Mouse (Mus musculus) skeletal muscle tissue, adult 2 months (tissue): ENCODE measurements around the gene Krt7.
A peak's percentile ranks its signal among the peaks of the same experiment; 100 is the strongest.

Experiments
- DNase-seq: peaks from one replicate; pipeline ENCODE4 v3.0.0-alpha.2; 2012; ENCODE audit warnings: low read depth, low spot score

The Krt7 gene

GRCm38 (mm10) chr15:101410775-101411174, at the start of gene Krt7:
Gene Krt7, plus strand, starts transcription at chr15:101411043.
- DNase-seq = no peak

GRCm38 (mm10) chr15:101362393-101363010, 48.3 kb upstream of the Krt7 start:
- no peak for DNase-seq

- no peak for DNase-seq
Measured at GRCm38 (mm10) chr15:101363933-101364332, 46.9 kb upstream of the Krt7 start.

GRCm38 (mm10) chr15:101364425-101364824, 46.4 kb upstream of the Krt7 start:
- DNase-seq = no peak

GRCm38 (mm10) chr15:101364891-101365671, 45.8 kb upstream of the Krt7 start:
- DNase-seq = no peak

- no peak for DNase-seq
Measured at GRCm38 (mm10) chr15:101365721-101366120, 45.1 kb upstream of the Krt7 start.

- DNase-seq = no peak
Measured at GRCm38 (mm10) chr15:101366482-101366881, 44.4 kb upstream of the Krt7 start.

- no peak for DNase-seq
Measured at GRCm38 (mm10) chr15:101366926-101367325, 43.9 kb upstream of the Krt7 start.

- DNase-seq = no peak
Measured at GRCm38 (mm10) chr15:101367497-101367896, 43.3 kb upstream of the Krt7 start.

- no peak for DNase-seq
Measured at GRCm38 (mm10) chr15:101368015-101368414, 42.8 kb upstream of the Krt7 start.

- DNase-seq = no peak
Measured at GRCm38 (mm10) chr15:101368502-101369381, 42.1 kb upstream of the Krt7 start.

- no peak for DNase-seq
Measured at GRCm38 (mm10) chr15:101369382-101370100, 41.3 kb upstream of the Krt7 start.

- DNase-seq = peak; percentile 91
Measured at GRCm38 (mm10) chr15:101370101-101370911, 40.5 kb upstream of the Krt7 start, which contains the start of gene Krt80. Gene Krt80, minus strand, starts transcription at chr15:101370162.

- no peak for DNase-seq
Measured at GRCm38 (mm10) chr15:101371141-101371985, 39.5 kb upstream of the Krt7 start.

GRCm38 (mm10) chr15:101372131-101372977, 38.5 kb upstream of the Krt7 start:
- DNase-seq = peak; percentile 69

- no peak for DNase-seq
Measured at GRCm38 (mm10) chr15:101373286-101373898, 37.5 kb upstream of the Krt7 start.

- DNase-seq = peak; percentile 88
Measured at GRCm38 (mm10) chr15:101374879-101375278, 36.0 kb upstream of the Krt7 start.
